Mouse (Mus musculus): Measurements from ENCODE around the gene Mroh2a.

DNA sequence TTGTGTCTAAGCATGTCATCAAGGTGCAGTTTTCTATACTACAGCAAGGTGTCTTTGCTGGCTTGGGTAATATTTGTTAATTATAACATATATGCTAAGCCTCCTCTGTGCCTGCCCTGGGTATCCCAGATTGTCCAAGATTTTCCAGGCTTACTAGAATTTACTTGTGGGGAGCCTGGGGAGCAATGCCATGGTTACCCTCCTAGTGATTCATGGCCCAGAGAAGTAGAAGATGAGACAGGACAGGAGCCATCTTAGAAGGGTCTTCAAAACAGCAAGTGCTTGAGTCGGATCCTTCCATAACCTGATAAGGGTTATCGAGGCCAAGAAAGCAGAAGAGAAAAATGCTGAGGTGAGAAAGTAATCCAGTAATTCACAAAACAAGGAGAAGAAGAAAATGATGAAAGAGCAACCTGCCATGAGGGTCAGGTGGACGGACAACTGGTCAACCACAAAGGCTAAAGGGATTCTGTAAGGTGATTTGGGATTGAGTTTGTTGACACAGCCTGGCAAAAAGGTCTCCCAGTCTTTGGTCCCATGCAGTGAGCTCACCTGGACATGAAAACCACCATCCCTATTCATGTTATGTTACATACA lies 64.7 kb downstream of the Mroh2a start:
- TF ChIP-seq CTCF (conservative IDR thresholded peaks at IDR 0.05; ENCODE audit: insufficient read depth, insufficient read length, low read depth, low read length) (no peak), POLR2A (IDR thresholded peaks at IDR 0.05; ENCODE audit: low read depth, low read length) (no peak)

Data from kidney, adult 2 months (tissue).